Mouse (Mus musculus) inflammation-experienced regulatory T-cells, adult 6 months (primary cell): ENCODE measurements around the gene Klk13. TPM values are rescaled to one million over a fixed set of nuclear protein-coding genes. Genes with fewer than 3 reads are reported as not detected.
A peak's percentile ranks its signal among the peaks of the same experiment; 100 is the strongest.
"Not testable (repeated sequence)": the region's sequence is repeated elsewhere in the genome, so short reads cannot be mapped to it uniquely, and the experiment has no call there.

Experiments
- ATAC-seq: one replicate; pipeline ENCODE4 v1.8.0; 2017
- polyA plus RNA-seq, 3 experiments: library from polyadenylated mRNA; unstranded; fragments of 100-300 nt; shearing (Covaris generic); gene quantifications; one replicate each; pipeline ENCODE4 v1.2.1; 2017

Klk13 gene
- under 1 TPM in 1 of 3 experiments, not detected in 2; 0.38 TPM for polyA plus RNA-seq

DNA sequence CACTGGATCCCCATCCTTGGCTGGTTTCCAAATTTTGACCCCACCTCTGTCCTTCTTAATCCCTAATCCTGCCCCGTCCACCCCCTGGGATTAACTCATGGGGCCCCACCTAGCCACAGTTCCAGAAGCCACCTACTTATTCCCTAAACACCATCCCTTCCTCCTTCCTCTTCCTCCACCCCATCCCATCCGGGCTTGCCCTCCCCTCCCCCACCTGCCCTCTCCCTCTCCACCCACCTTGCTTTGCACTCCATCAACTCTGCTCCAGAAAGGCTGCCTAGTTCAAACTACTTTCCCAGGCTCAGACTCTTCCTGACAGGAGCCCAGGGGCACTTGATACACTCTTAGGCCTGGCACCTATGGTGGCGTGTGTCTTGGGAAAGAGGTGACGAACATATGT, at the start of gene Klk13:
Gene Klk13, plus strand, starts transcription at position 301 of the 400 bp plus-strand sequence.
- no peak for ATAC-seq

DNA sequence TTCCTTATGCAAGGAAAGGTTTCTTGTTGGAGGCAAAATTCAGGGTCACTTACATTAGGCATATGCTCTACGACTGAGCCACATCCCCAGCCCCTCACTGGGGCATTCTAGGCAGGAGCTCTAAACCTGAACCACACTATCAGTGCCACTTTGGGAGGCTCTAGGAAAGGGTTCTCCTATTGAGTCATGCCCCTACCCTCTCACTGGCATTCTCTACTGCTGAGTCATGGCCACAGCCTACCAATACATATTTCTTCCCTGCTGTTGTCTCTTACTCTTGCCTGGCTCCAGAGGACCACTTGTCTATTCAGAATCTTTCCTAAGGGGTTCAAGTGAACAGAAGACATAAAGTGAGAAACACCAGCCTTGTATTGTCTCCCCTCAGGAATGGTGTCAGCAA, 49.6 kb upstream of the Klk13 start:
- ATAC-seq = no peak

DNA sequence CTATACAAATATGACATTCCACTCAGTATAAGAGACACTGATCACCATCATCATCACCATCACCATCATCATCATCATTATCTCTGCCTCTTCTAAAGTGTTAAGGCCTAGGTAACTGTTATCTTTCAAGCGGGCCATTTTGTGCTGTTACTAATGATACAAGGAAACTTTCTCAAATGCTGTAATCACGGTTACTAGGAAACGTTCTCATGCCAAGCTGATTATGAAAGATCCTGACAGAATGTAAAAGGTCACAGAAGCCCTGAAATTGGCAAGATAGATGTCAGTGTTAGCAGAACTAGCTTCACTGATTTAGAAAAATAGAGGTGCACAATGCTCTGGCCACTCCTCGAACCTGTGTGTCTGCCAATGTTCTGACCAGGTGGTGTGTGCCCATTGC, 45.1 kb upstream of the Klk13 start:
- not testable (repeated sequence) for ATAC-seq

DNA sequence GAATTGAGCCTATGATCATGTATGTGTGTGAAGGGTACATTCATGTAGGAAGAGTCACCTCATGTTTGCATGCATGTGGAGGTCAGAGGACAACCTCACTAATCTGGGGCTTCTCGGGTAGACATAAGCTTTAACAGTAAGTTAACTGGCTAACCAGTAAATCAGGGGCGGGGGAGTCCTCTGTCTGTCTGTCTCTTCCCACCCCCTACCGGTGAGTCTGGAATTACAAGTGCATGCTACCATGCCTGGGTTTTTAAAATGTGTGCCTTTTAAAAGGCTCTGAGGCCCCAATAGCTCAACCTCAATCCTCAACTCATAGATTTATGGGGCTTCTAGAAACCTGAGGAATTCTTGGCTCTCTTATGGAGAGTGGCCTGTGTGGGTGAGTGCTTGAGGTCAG, 43.8 kb upstream of the Klk13 start:
- ATAC-seq = no peak

DNA sequence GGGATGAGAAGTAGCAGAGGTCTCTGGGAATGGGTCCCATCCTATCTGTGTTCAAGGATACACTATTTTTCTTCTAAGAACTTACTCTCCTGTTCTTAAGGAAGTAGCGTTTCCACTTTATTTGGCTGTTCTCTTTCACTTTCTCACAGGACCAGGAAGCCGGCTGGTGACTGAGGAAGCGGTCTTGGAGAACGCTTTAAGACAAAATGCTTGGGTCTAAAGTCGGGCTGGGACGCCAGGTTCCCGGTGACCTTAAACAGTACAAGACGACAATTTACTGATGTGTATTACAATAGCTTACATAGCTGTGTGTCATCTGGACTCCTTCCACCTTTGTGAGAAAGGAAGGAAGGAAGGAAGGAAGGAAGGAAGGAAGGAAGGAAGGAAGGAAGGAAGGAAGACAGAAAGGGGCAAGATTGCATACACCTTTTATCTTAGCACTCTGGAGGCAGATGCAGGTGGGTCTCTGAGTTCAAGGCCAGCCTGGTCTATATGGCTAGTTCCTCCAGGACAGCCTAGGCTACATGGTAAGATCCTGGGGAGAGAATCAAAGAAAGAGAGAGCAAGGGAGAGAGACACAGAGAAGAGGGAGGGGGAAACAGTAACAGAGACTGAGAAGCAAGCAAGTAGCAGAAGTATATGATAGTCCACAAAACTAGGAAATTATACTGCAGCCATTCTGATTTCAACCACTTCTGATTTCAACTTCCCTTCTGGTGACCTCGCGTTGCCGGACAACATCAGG, 41.1 kb upstream of the Klk13 start:
- ATAC-seq = no peak

DNA sequence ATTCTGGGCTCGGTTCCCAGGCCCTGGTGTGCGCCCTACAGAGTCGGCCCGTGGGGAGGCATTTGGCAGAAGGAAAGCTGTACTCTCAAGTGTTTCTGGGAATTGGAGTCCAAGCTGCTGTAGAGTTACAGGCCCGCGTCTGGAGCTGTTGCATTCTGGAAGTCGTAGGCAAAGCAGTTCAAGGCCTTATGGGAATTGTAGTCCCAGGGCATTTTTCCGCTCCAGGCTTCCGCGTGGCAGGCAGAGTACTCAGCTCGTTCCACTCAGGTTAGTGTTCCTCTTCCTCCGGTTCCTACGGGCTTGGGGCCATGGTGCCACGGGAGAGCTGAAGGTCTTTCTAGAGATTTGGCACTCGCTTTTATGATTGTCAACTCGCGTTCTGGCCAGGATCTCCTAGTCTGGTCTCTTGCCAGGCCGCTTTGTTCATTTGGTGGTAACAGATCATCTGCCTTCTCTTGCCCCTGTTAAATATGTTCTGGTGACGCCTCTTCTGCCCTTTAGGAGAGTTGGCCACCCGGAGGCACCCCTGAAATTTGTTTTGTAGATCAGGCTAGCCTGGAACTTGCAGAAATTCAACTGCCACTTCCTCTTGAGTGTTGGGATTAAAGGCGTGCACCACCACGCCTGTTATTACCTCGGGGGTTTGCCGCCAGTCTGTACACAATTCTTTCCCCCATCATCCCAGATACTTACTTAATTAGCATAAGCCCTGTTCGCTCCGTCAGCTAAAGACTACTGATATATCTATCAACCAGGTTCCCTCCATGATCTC, 40.4 kb upstream of the Klk13 start, which contains the start of gene Ctu1:
Gene Ctu1, plus strand, starts transcription at position 208 of the 772 bp plus-strand sequence.
- ATAC-seq = peak; percentile 98

DNA sequence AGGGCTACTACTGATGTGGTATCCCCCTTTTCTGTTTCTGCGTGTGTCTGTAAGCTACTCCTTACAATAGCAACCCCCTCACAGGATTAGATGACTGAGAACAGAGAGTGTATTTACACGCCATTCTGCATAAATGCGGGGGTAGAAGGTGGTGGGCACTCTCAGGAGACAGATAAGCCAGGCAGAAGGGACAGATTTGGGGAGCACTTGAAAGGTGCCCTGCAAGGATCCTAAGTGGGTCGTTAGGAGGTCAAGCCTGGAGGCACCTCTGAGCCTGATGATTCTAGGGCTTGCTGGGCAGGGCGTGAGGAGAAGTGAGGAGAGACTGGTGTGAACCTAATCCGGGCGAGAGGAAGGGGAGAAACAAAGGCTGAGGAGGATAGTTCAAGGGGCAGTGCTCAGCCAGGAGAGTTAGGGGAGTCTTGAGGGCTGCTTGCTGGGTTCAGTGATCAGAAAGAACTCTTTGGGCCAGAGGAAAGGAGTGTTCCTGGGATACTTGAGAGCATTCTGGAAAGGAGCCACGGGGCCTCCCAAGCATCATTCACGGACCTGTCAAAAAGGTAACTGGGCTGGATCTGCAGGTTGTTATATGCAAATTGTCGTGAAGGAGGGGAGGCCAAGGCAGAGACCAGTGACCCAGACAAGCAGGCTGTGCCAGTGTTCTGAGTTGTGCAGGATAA, 39.6 kb upstream of the Klk13 start:
- ATAC-seq = no peak

DNA sequence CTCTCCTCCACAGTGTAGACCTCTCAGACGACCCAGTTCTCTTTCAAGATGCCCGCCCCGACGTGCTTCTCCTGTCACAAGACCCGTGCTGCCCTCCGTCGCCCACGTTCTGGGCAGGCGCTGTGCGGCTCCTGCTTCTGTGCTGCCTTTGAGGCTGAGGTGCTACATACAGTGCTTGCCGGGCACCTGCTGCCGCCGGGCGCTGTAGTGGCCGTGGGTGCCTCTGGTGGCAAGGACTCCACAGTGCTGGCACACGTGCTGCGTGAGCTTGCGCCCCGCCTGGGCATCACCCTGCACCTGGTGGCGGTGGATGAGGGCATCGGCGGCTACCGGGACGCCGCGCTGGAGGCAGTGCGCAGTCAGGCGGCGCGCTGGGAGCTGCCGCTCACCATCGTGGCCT, 37.3 kb upstream of the Klk13 start:
- no peak for ATAC-seq

DNA sequence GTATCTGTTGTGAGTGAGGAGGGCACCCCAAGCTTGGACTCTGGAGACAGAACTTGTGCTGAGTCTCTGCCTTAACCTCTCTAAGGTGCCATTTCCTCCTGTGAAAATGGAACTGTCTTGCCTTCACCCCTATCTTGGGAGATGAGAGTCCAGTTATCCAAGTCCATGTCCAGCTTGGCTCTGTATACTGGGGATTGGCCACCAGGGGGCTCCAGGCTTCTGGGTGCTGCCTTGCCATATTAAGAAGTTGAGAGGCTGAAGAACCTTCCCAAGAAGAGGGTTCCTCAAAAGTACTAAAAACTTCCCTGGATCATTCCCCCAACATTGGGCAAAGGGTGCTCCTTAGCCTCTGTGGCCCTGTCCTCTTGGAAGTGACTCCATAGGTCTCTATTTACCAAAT, 33.9 kb upstream of the Klk13 start:
- no peak for ATAC-seq

DNA sequence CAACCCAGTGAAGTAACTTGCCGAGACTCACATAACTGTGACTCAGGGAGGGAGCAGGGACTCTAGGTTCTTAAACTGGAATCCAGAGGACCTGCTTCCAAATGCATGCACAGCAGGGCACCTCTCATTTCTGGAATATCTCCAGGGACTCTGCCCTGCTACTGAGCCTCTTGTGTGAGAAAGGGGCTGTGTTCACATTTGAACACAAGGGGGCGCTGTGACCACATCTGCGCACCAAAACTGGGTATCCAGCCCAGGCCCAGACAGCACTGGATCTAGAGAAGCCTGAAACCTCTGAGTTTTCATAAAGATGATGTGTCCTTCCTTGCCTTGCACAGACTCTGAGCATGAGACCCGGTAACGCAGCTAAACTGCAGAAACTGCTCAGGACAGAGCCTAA, 31.4 kb upstream of the Klk13 start:
- peak; percentile 48 for ATAC-seq

DNA sequence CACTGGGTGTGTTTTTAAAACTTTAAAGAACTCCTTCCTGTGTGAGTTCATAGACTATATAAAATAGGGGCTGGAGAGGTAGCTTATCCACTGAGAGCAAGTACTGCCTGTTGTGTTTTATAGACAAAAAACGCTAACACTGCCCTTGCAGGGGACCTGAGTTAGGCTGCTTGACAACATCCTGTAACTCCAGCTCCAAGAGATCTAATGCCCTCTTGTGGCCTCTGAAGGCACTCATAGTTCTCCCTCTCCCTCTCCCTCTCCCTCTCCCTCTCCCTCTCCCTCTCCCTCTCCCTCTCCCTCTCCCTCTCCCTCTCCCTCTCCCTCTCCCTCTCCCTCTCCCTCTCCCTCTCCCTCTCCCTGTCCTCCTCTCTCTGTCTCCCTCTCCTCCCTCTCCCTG, 29.9 kb upstream of the Klk13 start:
- not testable (repeated sequence) for ATAC-seq

DNA sequence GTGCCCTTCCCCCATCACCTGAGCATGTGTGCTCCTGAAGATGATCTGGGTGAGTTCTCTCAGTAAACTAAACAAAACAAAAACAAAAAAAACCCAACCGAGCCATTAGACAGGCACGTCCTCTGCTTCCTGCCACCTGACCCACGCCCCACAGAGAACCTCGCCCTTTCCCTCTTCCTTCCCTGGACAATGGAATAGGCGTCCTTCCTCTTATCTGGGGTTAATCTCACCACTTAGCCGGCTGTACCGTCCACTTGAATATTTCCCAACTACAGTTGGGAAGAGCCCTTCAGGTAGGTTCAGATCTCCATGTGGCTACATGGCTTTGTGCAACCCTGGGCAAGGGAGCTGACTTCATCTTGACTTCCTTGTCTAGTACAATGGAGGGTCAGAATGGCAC, 27.3 kb upstream of the Klk13 start:
- no peak for ATAC-seq

DNA sequence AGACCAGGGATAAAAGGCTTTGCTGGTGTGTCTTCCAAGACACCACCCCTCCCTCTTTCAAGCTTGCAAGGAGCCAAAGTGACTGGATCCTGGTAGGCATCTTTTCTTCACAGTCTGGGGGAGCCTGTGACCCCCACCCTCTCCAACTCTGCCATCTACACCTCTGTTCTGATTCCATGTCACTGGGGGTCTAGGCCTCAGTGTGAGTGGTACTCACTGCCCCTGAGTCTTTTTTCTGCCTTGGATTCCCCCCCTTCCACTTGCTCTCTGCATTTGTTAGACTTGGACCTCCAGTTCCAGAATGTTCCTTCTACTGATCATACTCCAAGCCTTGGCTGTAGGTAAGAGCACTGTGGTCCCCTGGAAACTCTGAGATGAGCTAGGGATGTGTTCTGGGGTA, 22.2 kb upstream of the Klk13 start, which contains the start of gene Klk14:
Gene Klk14, plus strand, starts transcription at position 301 of the 400 bp plus-strand sequence.
- ATAC-seq = no peak

DNA sequence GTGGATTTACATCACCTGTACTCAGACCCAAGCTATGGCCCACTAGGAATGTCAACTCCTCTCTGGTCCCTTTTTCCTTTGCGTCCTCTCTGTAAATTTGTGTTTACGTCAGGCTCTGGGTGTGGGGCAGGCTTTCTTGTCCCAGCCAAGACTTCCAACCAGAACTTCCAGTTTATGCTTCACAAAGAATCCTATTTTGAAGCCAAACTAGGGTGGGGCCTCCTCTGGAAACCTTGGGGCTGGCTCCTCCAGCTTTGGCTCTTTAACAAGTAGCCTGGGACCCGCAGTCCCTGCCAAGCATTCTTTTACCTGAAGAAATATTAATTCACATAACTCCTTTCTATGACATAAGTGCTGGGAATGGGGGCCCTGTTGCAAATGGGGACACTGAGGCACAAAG, 2.3 kb upstream of the Klk13 start:
- ATAC-seq = no peak

DNA sequence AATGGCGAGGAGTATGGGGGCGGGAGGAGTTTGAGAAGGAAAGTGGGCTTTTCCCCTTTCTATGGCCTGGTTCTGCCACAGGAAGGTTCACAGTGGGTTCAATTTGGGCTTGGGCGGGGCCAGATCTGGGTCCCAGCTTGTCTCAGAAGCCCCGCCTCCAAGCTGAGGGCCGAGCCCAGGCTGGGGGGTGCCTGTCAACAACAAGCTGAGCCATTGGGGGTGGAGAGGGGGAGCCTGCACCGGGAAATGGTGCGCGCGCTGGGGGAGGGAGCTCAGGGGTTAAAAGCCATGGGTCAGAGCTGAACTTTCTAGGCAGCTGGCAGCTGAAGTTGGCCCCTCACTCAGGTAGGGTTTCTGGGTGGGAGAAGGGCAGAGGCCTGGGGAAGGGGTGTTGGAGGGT, 550 bp downstream of the Klk13 start:
- ATAC-seq = no peak

DNA sequence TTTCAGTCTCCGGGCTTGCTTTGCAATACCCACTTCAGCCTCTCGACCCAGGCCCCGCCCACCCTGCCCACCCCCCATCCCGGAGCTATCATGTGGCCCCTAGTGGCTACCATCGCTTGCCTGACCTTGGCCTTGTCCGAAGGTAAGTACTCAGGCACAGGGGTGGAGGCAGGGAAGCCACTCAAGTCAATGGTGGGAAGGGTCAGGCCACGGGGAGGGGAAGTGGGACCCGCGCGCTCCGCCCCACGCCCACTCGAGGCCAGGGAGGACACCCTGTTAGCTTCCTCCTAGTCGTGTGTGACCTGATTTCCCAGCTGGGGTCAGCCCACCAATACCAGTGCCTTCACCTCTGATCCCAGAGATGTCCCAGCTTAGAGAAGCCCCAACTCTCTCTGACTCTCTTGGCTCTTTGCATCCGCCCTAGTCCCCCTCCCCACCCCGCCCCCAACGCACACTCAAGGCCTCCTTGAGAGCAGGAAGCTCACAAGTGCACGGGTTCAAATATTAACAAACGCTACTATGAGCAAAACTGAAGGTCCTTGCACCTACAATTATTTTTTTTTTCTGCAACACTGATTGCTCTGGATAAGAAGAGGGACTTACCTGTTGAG, 1.5 kb downstream of the Klk13 start:
- ATAC-seq = no peak

DNA sequence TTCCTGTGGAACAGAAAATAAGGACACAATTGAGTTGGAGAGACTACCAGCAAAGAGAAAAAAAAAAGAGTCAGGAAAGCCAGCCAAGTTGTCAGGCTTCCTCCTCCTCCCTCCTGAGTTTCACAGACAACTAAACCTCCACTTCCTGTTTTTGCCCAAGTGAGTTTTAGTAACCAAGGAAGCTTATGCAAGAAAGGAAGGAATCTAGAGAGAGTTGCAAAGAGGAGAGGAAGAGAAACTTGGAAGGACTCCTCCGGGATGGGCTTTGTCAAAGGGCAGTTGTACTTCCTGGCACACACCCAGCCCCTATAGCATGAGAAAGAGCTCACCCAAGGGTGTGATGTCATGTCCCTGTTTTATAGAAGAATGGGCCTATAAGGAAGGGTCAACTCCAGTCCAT, 35.4 kb downstream of the Klk13 start:
- ATAC-seq = no peak

DNA sequence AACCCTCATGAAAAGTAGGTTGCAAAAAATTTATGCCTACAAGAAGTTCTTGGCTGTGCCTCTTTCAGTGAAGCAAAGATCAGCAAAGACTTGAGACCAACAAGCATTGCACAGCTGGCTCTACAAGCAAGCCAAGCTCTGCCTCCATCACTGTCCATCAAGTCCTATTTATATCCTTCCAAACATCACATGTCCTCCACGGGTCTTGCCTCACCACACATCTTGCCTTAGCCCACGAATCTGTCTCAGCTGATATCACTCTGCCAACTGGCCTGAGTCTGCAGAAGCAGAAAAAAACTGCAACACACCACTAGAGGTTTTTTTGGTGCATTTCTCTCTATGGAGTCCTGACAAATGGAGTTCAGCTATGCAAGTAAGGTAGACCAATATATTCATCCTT, 40.4 kb downstream of the Klk13 start:
- ATAC-seq = no peak

DNA sequence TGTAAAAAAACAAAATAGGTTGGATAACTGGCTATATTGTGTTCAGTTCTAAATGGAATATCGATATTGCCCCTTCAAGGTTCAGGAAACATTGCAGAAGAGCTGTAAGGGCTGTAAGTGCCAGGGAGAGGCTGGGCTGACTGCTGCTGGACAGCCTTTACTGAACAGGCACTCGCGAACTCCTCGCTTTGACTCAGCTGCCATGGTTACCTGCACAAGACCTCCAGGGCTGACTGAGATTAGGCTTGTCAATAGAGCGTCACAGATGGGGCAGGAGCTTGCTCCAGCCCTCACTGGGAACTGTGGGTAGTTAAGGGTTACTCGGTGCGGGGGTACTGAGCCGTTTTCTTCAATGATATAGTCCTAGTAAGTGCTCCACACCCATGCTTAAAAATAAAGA, 54.1 kb downstream of the Klk13 start:
- no peak for ATAC-seq

DNA sequence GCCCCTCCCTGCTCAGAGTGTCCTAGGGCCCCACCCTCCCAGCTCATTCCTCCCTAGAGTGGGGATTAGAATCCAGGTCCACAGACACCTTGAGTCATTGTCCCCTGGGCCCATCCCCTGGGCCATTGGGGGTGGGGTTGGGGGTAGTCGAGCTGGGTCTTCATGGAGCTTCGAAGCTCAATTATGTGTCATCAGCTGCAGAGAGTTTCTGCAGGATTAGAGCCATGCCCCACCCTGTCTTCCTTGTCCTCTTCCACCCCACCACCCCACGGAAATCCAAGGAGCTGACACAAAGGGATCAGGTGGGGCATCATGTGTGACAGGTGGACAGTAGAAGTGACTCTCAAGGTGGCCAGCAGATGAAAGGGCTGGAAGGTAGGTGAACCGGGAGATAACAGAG, 56.2 kb downstream of the Klk13 start, which contains the start of gene Klk12:
Gene Klk12, plus strand, starts transcription at position 301 of the 400 bp plus-strand sequence.
- ATAC-seq = no peak

DNA sequence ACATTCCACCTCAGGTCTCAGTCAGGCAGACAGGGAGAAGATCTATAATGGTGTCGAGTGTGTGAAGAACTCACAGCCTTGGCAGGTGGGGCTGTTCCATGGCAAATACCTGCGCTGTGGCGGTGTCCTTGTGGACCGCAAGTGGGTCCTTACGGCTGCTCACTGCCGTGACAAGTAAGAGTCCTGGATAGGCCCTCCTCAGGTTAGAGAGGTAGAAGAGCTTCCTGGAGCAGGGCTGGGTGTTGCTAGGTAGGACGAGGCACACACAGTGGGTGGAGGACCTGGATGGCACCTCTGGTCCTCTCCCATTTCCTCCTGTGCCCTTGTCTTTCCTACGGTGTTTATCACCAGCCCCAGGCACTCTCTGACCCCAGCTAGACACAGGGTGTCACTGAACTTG, 57.3 kb downstream of the Klk13 start:
- no peak for ATAC-seq

DNA sequence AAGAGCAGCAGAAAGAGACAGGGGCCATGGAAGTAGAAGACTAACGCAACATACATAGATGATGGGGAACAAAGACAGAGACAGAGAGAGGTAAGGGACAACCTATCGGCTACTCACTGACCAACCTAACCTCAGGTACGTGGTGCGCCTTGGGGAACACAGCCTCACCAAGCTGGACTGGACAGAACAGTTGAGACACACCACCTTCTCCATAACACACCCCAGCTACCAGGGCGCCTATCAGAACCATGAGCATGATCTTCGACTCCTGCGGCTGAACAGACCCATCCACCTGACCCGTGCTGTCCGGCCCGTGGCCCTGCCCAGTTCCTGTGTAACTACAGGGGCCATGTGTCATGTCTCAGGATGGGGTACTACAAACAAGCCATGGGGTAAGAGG, 58.3 kb downstream of the Klk13 start:
- no peak for ATAC-seq

DNA sequence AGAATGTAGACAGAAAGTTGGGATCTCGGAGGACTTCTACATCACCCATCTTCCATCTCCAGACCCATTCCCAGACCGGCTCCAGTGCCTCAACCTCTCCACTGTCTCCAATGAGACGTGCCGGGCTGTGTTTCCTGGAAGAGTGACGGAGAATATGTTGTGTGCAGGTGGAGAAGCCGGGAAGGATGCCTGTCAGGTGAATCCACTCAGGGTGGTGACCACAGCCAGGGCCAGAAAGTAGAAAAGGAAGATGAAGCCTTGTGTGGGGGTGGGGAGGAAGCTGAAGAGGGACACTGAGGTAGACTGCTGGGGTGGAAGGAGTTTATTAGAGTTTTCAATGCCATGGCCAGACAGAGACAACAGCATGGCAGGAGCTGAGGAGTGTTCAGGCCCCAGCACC, 59.5 kb downstream of the Klk13 start:
- ATAC-seq = no peak
